Mouse (Mus musculus) thymus, adult 2 months (tissue): Measurements from ENCODE around the gene Dpf3. TPM values are rescaled to one million over a fixed set of nuclear protein-coding genes. Genes with fewer than 3 reads are reported as not detected.

Source experiments
- DNase-seq: peaks from one replicate; pipeline ENCODE4 v3.0.0; 2021
- H3K27ac ChIP-seq: fragments of 200-500 bp; 2 replicates; pipeline ENCODE4 v1.5.1; 2012; ENCODE audit warnings: low read length, control low read depth; ENCODE audit not compliant: control insufficient read depth, insufficient read depth
- H3K27me3 ChIP-seq: fragments of 200-500 bp; 2 replicates; pipeline ENCODE4 v1.6.1; 2012; ENCODE audit warnings: mild to moderate bottlenecking, low read length, moderate library complexity, mixed read lengths; ENCODE audit not compliant: control insufficient read depth, insufficient read depth
- H3K36me3 ChIP-seq: fragments of 200-500 bp; 2 replicates; pipeline ENCODE4 v1.6.1; 2012; ENCODE audit warnings: mild to moderate bottlenecking, low read length, moderate library complexity; ENCODE audit not compliant: control insufficient read depth, insufficient read depth
- H3K4me1 ChIP-seq: fragments of 200-500 bp; replicated peaks from 2 replicates; pipeline ENCODE4 v1.6.1; 2012; ENCODE audit warnings: low read length; ENCODE audit not compliant: control insufficient read depth, insufficient read depth
- H3K4me3 ChIP-seq: fragments of 200-500 bp; 2 replicates; pipeline ENCODE4 v1.5.1; 2012; ENCODE audit warnings: mild to moderate bottlenecking, low read length, control low read depth, moderate library complexity; ENCODE audit not compliant: control insufficient read depth, insufficient read depth
- CTCF ChIP-seq: fragments of 200-500 bp; IDR thresholded peaks from 2 replicates; pipeline ENCODE4 v1.5.1; 2012; ENCODE audit warnings: mild to moderate bottlenecking, control low read depth, low read length, moderate library complexity, borderline replicate concordance; ENCODE audit not compliant: control insufficient read depth, poor library complexity, insufficient read depth; ENCODE audit errors: extremely low read depth
- POLR2A ChIP-seq: fragments of 200-500 bp; IDR thresholded peaks from 2 replicates; pipeline ENCODE4 v1.6.1; 2012; ENCODE audit warnings: mild to moderate bottlenecking, low read length, control low read depth, moderate library complexity; ENCODE audit not compliant: control insufficient read depth, poor library complexity, insufficient read depth; ENCODE audit errors: extremely low read depth
- WGBS: fragments of 180-500 bp; shearing (Covaris S2); methylation state at CpG from one replicate; pipeline ENCODE4 v1.1.7; 2018; 5-methylcytosine and 5-hydroxymethylcytosine counted together
- polyA plus RNA-seq: library from polyadenylated mRNA; depleted of rRNA; stranded (reverse); fragments of >200 nt; gene quantifications from 2 replicates; pipeline ENCODE4 v1.2.3, GENCODE M21; 2012

The Dpf3 gene
- polyA plus RNA-seq, 1 experiment: 0.65 TPM

- Histone ChIP-seq H3K4me1 (no peaks in the 10 kb centered on the region), H3K4me3 (no peak overlapping the region), H3K27me3 (no peaks in the 10 kb centered on the region), H3K27ac (no peak overlapping the region), H3K36me3 (no peaks in the 10 kb centered on the region)
- 89% methylated on average over 6 of the region's 6 CpGs for WGBS
- no peak for DNase-seq
- TF ChIP-seq CTCF (no peak), POLR2A (no peak)
These were observed 41.9 kb downstream of the Dpf3 start for GRCm38 (mm10) chr12:83445587-83445986.

GRCm38 (mm10) chr12:83444448-83444847 lies 43.1 kb downstream of the Dpf3 start:
- no peaks in the 10 kb centered on the region for H3K27me3 ChIP-seq
- DNase-seq: no peak
- no peaks in the 10 kb centered on the region for H3K36me3 ChIP-seq
- no peak overlapping the region for H3K27ac ChIP-seq
- no peak for TF ChIP-seq POLR2A
- WGBS: 90% methylated on average over 2 of the region's 2 CpGs
- no peak overlapping the region for H3K4me3 ChIP-seq
- no peaks in the 10 kb centered on the region for H3K4me1 ChIP-seq

GRCm38 (mm10) chr12:83438002-83438401 lies 49.5 kb downstream of the Dpf3 start:
- Histone ChIP-seq H3K27me3 (no peaks in the 10 kb centered on the region), H3K4me1 (no peaks in the 10 kb centered on the region), H3K36me3 (no peaks in the 10 kb centered on the region), H3K4me3 (no peak overlapping the region), H3K27ac (no peak overlapping the region)
- no peak for DNase-seq
- 56% methylated on average over 2 of the region's 2 CpGs for WGBS
- TF ChIP-seq POLR2A: no peak
- no peak for TF ChIP-seq CTCF

GRCm38 (mm10) chr12:83433987-83434698 lies 53.4 kb downstream of the Dpf3 start:
- Histone ChIP-seq H3K36me3 (no peaks in the 10 kb centered on the region), H3K27ac (no peak overlapping the region), H3K4me1 (no peaks in the 10 kb centered on the region), H3K4me3 (no peak overlapping the region), H3K27me3 (no peaks in the 10 kb centered on the region)
- WGBS: 77% methylated on average over 10 of the region's 10 CpGs
- no peak for DNase-seq
- TF ChIP-seq CTCF (no peak), POLR2A (no peak)

GRCm38 (mm10) chr12:83433436-83433835 lies 54.1 kb downstream of the Dpf3 start:
- Histone ChIP-seq H3K27ac (no peak overlapping the region), H3K27me3 (no peaks in the 10 kb centered on the region), H3K36me3 (no peaks in the 10 kb centered on the region), H3K4me1 (no peaks in the 10 kb centered on the region), H3K4me3 (no peak overlapping the region)
- TF ChIP-seq POLR2A: no peak
- no peak for TF ChIP-seq CTCF
- 96% methylated on average over 4 of the region's 4 CpGs for WGBS
- DNase-seq: no peak

GRCm38 (mm10) chr12:83430207-83430606 lies 57.3 kb downstream of the Dpf3 start:
- Histone ChIP-seq H3K36me3 (no peaks in the 10 kb centered on the region), H3K27me3 (no peaks in the 10 kb centered on the region), H3K4me1 (no peaks in the 10 kb centered on the region), H3K27ac (no peak overlapping the region), H3K4me3 (no peak overlapping the region)
- TF ChIP-seq CTCF: no peak
- no peak for TF ChIP-seq POLR2A
- no peak for DNase-seq
- 93% methylated on average over 5 of the region's 5 CpGs for WGBS

- no peak for TF ChIP-seq POLR2A
- no peak for TF ChIP-seq CTCF
- 70% methylated on average over 9 of the region's 9 CpGs for WGBS
- Histone ChIP-seq H3K27ac (no peak overlapping the region), H3K36me3 (no peaks in the 10 kb centered on the region), H3K4me3 (no peak overlapping the region), H3K4me1 (no peaks in the 10 kb centered on the region), H3K27me3 (no peaks in the 10 kb centered on the region)
- no peak for DNase-seq
These were observed 59.5 kb downstream of the Dpf3 start for GRCm38 (mm10) chr12:83428016-83428415.
